Mouse (Mus musculus): ENCODE data around the gene Rinl. TPM values are rescaled to one million over a fixed set of nuclear protein-coding genes. Genes with fewer than 3 reads are reported as not detected.
A peak's percentile ranks its signal among the peaks of the same experiment; 100 is the strongest.

The Rinl gene
- total RNA-seq, 1 experiment = 17.2 TPM

- Histone ChIP-seq H3K4me3 (ENCODE audit: insufficient read depth in 1 of 2, low read depth in 1 of 2, low read length in 2 of 2, poor library complexity in 1 of 2, severe bottlenecking in 1 of 2) (no peak overlapping the region), H3K9me3 (ENCODE audit: control insufficient read depth, insufficient read depth, low read depth, low read length) (no peaks in the 10 kb centered on the region), H3K9ac (ENCODE audit: insufficient read depth, low read depth, low read length, poor library complexity, severe bottlenecking) (no peak overlapping the region), H3K27ac (ENCODE audit: insufficient read depth, low read depth, low read length, poor library complexity, severe bottlenecking) (no peak overlapping the region; the same call in 1 of the 2 replicates), H3K4me1 (ENCODE audit: control insufficient read depth in 2 of 2, insufficient read depth in 2 of 2, low read length in 2 of 2, poor library complexity in 1 of 2) (peaks cover 0 to 21% of the 10 kb centered on the region in 2 experiments; a peak in 2 of 4 replicates), H3K36me3 (ENCODE audit: control insufficient read depth, insufficient read depth, low read length, poor library complexity, severe bottlenecking) (peaks cover 34% of the 10 kb centered on the region)
- in situ Hi-C loops (cut with MboI; ENCODE audit: low sequenced_read_pairs in 2 of 2, unreplicated experiment in 2 of 2) = no loop called here
- no peak for DNase-seq (ENCODE audit: low read depth, low spot score)
- TF ChIP-seq HCFC1 (IDR thresholded peaks at IDR 0.05; ENCODE audit: borderline replicate concordance, insufficient read depth, low read length) (no peak), MAFK (IDR thresholded peaks at IDR 0.05; ENCODE audit: insufficient read depth, low read depth, low read length) (no peak), CHD2 (IDR thresholded peaks at IDR 0.05; ENCODE audit: low read depth, low read length) (no peak), ZNF384 (IDR thresholded peaks at IDR 0.05; ENCODE audit: low read depth, low read length) (no peak), ZC3H11A (IDR thresholded peaks at IDR 0.05; ENCODE audit: borderline replicate concordance, low read depth, low read length) (no peak)
These were observed 35.2 kb downstream of the Rinl start for GRCm38 (mm10) chr7:28823932-28824331.

- DNase-seq (ENCODE audit: low read depth, low spot score) = peak; percentile 90
- in situ Hi-C loops (cut with MboI; ENCODE audit: low sequenced_read_pairs in 2 of 2, unreplicated experiment in 2 of 2) = no loop called here
- TF ChIP-seq ZC3H11A (IDR thresholded peaks at IDR 0.05; ENCODE audit: borderline replicate concordance, low read depth, low read length) = no peak
- TF ChIP-seq HCFC1 (IDR thresholded peaks at IDR 0.05; ENCODE audit: borderline replicate concordance, insufficient read depth, low read length) = peak; percentile 89
- TF ChIP-seq ZNF384 (IDR thresholded peaks at IDR 0.05; ENCODE audit: low read depth, low read length) = peak; percentile 98
- peak within 1 kb of the TSS; percentile 63 for H3K4me3 ChIP-seq (ENCODE audit: insufficient read depth in 1 of 2, low read depth in 1 of 2, low read length in 2 of 2, poor library complexity in 1 of 2, severe bottlenecking in 1 of 2)
- no peaks in the 10 kb centered on the region for H3K9me3 ChIP-seq (ENCODE audit: control insufficient read depth, insufficient read depth, low read depth, low read length)
- peaks cover 0 to 21% of the 10 kb centered on the region in 2 experiments; a peak in 2 of 4 replicates for H3K4me1 ChIP-seq (ENCODE audit: control insufficient read depth in 2 of 2, insufficient read depth in 2 of 2, low read length in 2 of 2, poor library complexity in 1 of 2)
- H3K27ac ChIP-seq (ENCODE audit: insufficient read depth, low read depth, low read length, poor library complexity, severe bottlenecking) = peak within 1 kb of the TSS; percentile 42; the same call in 1 of the 2 replicates
- H3K36me3 ChIP-seq (ENCODE audit: control insufficient read depth, insufficient read depth, low read length, poor library complexity, severe bottlenecking) = peaks cover 32% of the 10 kb centered on the region
- peak within 1 kb of the TSS; percentile 78 for H3K9ac ChIP-seq (ENCODE audit: insufficient read depth, low read depth, low read length, poor library complexity, severe bottlenecking)
These were observed 36.3 kb downstream of the Rinl start, which contains the start of gene Ech1 for GRCm38 (mm10) chr7:28824941-28825685. Ech1 (plus strand) TSS chr7:28825217.

- no peak for TF ChIP-seq CHD2 (IDR thresholded peaks at IDR 0.05; ENCODE audit: low read depth, low read length)
- TF ChIP-seq ZNF384 (IDR thresholded peaks at IDR 0.05; ENCODE audit: low read depth, low read length) = 0 out of 2 replicates have a peak, but pooled peaks have one; percentile 12
- in situ Hi-C loops (cut with MboI; ENCODE audit: low sequenced_read_pairs in 2 of 2, unreplicated experiment in 2 of 2) = no loop called here
- H3K27ac ChIP-seq (ENCODE audit: insufficient read depth, low read depth, low read length, poor library complexity, severe bottlenecking) = peak overlapping the region; percentile 42; the same call in 1 of the 2 replicates
- no peaks in the 10 kb centered on the region for H3K9me3 ChIP-seq (ENCODE audit: control insufficient read depth, insufficient read depth, low read depth, low read length)
- peaks cover 0 to 15% of the 10 kb centered on the region in 2 experiments; a peak in 1 of 4 replicates for H3K4me1 ChIP-seq (ENCODE audit: control insufficient read depth in 2 of 2, insufficient read depth in 2 of 2, low read length in 2 of 2, poor library complexity in 1 of 2)
- DNase-seq (ENCODE audit: low read depth, low spot score) = no peak
- H3K36me3 ChIP-seq (ENCODE audit: control insufficient read depth, insufficient read depth, low read length, poor library complexity, severe bottlenecking) = peaks cover 29% of the 10 kb centered on the region
- H3K9ac ChIP-seq (ENCODE audit: insufficient read depth, low read depth, low read length, poor library complexity, severe bottlenecking) = peak overlapping the region; percentile 78
- peak overlapping the region; percentile 63 for H3K4me3 ChIP-seq (ENCODE audit: insufficient read depth in 1 of 2, low read depth in 1 of 2, low read length in 2 of 2, poor library complexity in 1 of 2, severe bottlenecking in 1 of 2)
These were observed 37.1 kb downstream of the Rinl start for GRCm38 (mm10) chr7:28825686-28826401.

- DNase-seq (ENCODE audit: low read depth, low spot score) = no peak
- Histone ChIP-seq H3K4me1 (ENCODE audit: control insufficient read depth in 2 of 2, insufficient read depth in 2 of 2, low read length in 2 of 2, poor library complexity in 1 of 2) (peaks cover 0 to 10% of the 10 kb centered on the region in 2 experiments; a peak in 1 of 4 replicates), H3K4me3 (ENCODE audit: insufficient read depth in 1 of 2, low read depth in 1 of 2, low read length in 2 of 2, poor library complexity in 1 of 2, severe bottlenecking in 1 of 2) (no peak overlapping the region), H3K27ac (ENCODE audit: insufficient read depth, low read depth, low read length, poor library complexity, severe bottlenecking) (no peak overlapping the region), H3K9me3 (ENCODE audit: control insufficient read depth, insufficient read depth, low read depth, low read length) (no peaks in the 10 kb centered on the region), H3K36me3 (ENCODE audit: control insufficient read depth, insufficient read depth, low read length, poor library complexity, severe bottlenecking) (peaks cover 25% of the 10 kb centered on the region), H3K9ac (ENCODE audit: insufficient read depth, low read depth, low read length, poor library complexity, severe bottlenecking) (no peak overlapping the region; the same call in 1 of the 2 replicates)
- TF ChIP-seq CHD2 (IDR thresholded peaks at IDR 0.05; ENCODE audit: low read depth, low read length) (no peak), ZC3H11A (IDR thresholded peaks at IDR 0.05; ENCODE audit: borderline replicate concordance, low read depth, low read length) (no peak), MAFK (IDR thresholded peaks at IDR 0.05; ENCODE audit: insufficient read depth, low read depth, low read length) (no peak), HCFC1 (IDR thresholded peaks at IDR 0.05; ENCODE audit: borderline replicate concordance, insufficient read depth, low read length) (no peak), ZNF384 (IDR thresholded peaks at IDR 0.05; ENCODE audit: low read depth, low read length) (no peak)
- in situ Hi-C loops (cut with MboI; ENCODE audit: low sequenced_read_pairs in 2 of 2, unreplicated experiment in 2 of 2) = no loop called here
These were observed 37.6 kb downstream of the Rinl start for GRCm38 (mm10) chr7:28826402-28826772.
